Mouse (Mus musculus): ENCODE measurements around the gene Ntrk2. TPM values are rescaled to one million over a fixed set of nuclear protein-coding genes. Genes with fewer than 3 reads are reported as not detected.

Ntrk2 gene
- total and polyA plus RNA-seq, 2 experiments from 2014 or later, result 141 to 207 TPM

DNA sequence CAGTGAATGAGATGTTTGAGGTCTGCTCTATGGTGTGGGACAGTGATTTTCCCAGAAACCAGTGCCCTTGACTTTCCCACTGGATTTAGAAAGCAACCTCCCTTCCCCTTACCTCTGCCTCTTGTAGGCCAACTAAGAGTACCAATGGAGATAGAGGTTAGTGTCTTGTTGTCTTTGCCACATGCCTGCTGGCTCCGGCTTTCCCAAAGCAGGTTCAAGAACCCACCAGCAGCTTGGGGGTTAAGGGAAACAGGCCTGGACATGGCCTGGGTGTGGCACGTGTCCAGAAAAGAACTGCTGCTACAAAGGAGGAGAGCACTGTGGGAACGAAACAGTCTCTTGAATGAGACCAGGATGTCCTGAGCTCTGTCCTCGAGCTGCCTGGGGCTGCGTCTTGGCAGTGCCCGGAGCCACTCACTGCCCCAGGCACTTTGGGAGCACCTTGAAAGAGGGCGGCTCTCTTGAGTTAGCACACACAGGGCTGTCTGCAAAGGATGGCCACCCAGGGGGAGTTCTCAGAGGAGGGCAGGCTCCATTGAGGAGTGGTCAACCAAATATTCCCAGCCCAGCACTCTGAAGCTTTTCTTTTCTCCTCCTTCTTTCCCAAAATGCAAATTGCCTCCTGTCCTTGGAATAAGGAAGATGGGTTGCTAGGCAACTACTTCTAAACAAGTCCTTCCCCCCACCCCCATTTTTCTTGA is 273.5 kb downstream of the Ntrk2 start:
- no peak overlapping the region for H3K9ac ChIP-seq (replicated peaks; ENCODE audit: low read length, poor library complexity, severe bottlenecking)
- no peak for TF ChIP-seq CTCF (IDR thresholded peaks at IDR 0.05)
- ATAC-seq (ENCODE audit: low FRiP score), result peak; percentile 60; the same call in 1 of the 2 replicates
- H3K4me3 ChIP-seq (ENCODE audit: low read depth, low read length), result no peak overlapping the region
- 27% methylated on average over 7 of the region's 7 CpGs for WGBS
- no peak overlapping the region for H3K4me2 ChIP-seq (ENCODE audit: low read depth, low read length, poor library complexity, severe bottlenecking)
- peak overlapping the region; percentile 4 for H3K27ac ChIP-seq (ENCODE audit: low read depth, low read length)
- H3K36me3 ChIP-seq (ENCODE audit: insufficient read depth, low read length), result no peaks in the 10 kb centered on the region
- peak; percentile 53 for DNase-seq (ENCODE audit: low spot score)
- H3K4me1 ChIP-seq (ENCODE audit: insufficient read depth, low read length), result no peaks in the 10 kb centered on the region; the same call in 1 of the 2 replicates
- H3K9me3 ChIP-seq (ENCODE audit: low read length), result no peaks in the 10 kb centered on the region
- no peaks in the 10 kb centered on the region for H3K27me3 ChIP-seq (ENCODE audit: insufficient read depth, low read length)

DNA sequence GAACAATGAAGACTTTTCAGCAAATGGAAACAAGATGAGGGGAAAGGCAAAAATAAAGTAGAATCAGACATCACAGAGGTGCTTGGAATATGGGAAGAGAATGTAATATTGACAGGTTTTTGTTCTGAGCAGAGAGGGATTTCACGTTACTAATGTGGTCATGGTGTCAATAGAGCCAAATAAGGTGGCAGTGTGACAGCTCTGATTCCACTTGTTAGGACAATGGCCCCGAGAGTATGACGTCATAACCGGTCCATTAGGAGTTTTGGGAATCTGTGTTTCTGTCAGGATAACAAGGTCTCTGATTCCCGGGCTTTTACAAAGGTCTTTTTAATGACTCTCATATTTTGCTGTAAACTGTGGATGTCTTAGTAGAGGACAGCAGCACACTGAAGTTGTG is 274.1 kb downstream of the Ntrk2 start:
- no peak for TF ChIP-seq CTCF (IDR thresholded peaks at IDR 0.05)
- Histone ChIP-seq H3K9ac (replicated peaks; ENCODE audit: low read length, poor library complexity, severe bottlenecking) (no peak overlapping the region), H3K4me3 (ENCODE audit: low read depth, low read length) (no peak overlapping the region), H3K9me3 (ENCODE audit: low read length) (no peaks in the 10 kb centered on the region), H3K27me3 (ENCODE audit: insufficient read depth, low read length) (no peaks in the 10 kb centered on the region), H3K27ac (ENCODE audit: low read depth, low read length) (no peak overlapping the region), H3K36me3 (ENCODE audit: insufficient read depth, low read length) (no peaks in the 10 kb centered on the region), H3K4me2 (ENCODE audit: low read depth, low read length, poor library complexity, severe bottlenecking) (no peak overlapping the region), H3K4me1 (ENCODE audit: insufficient read depth, low read length) (no peaks in the 10 kb centered on the region; the same call in 1 of the 2 replicates)
- 29% methylated on average over 5 of the region's 5 CpGs for WGBS
- DNase-seq (ENCODE audit: low spot score), result peak; percentile 36
- ATAC-seq (ENCODE audit: low FRiP score), result no peak

DNA sequence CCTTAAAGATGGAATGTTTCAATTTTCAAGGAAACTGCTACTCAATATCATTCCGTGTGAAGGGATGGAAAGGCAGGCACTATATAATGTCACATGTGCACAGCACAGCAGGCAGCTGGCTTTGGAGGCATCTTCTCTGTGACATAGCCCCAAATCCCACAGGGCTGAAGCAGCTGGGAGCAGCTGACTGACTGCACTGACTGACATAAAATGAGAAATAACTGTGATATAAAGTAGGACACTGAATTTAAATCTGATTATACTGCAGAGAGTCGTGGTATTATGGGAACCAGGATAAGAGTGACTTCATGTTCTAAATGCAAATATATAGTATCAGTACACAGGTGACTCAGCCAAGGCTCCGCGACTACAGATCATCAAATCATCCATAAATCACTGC is 282.6 kb downstream of the Ntrk2 start:
- ATAC-seq (ENCODE audit: low FRiP score), result no peak
- H3K27ac ChIP-seq (ENCODE audit: low read depth, low read length), result no peak overlapping the region
- no peak overlapping the region for H3K4me2 ChIP-seq (ENCODE audit: low read depth, low read length, poor library complexity, severe bottlenecking)
- H3K4me3 ChIP-seq (ENCODE audit: low read depth, low read length), result no peak overlapping the region
- WGBS, result 55% methylated on average over 4 of the region's 4 CpGs
- no peak for TF ChIP-seq CTCF (IDR thresholded peaks at IDR 0.05)
- no peaks in the 10 kb centered on the region for H3K36me3 ChIP-seq (ENCODE audit: insufficient read depth, low read length)
- H3K9ac ChIP-seq (replicated peaks; ENCODE audit: low read length, poor library complexity, severe bottlenecking), result no peak overlapping the region
- H3K4me1 ChIP-seq (ENCODE audit: insufficient read depth, low read length), result peaks cover 18% of the 10 kb centered on the region
- no peaks in the 10 kb centered on the region for H3K27me3 ChIP-seq (ENCODE audit: insufficient read depth, low read length)
- H3K9me3 ChIP-seq (ENCODE audit: low read length), result no peaks in the 10 kb centered on the region
- DNase-seq (ENCODE audit: low spot score), result no peak

DNA sequence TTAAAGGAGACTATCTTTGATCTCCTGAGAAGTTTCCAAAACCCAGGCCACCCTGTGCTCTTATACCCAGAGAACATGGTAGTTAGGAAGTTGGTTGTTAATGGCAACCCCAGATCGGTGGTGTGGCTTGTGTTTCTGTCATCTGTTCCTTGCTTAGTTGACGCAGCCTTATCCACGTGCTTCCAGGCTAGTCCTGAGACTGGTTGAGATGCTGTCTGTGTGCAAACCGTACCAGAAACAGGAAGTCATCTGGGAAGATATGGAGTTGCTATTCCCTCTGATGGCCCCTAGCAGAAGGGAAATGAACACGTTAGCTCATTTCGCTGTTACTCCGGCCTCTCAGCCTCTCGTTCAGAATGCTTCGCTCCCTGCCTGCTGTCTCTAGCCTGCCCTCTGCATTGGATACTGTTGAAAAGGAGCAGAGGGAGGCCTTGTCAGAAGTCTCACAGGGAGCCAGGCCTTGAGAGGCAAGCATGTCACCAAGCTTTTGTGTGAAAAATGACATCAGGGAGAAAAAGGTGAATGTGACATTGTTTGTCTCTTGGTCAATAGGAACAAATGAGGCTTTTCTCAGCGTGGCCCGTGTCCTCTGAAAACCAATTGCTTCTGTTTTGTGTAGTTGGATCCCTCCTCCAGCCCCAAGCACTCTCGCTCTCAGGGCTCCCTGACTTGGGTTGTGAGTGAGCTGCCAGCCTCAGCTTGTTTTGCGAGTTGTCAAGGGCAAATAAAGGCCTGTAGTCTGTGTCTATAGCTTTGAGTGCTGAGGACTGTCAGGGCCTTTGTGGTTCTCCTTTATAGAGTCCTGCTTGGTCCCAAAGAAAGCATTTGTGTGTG is 285.0 kb downstream of the Ntrk2 start:
- Histone ChIP-seq H3K27me3 (ENCODE audit: insufficient read depth, low read length) (no peaks in the 10 kb centered on the region), H3K27ac (ENCODE audit: low read depth, low read length) (peak overlapping the region; percentile 92), H3K9ac (replicated peaks; ENCODE audit: low read length, poor library complexity, severe bottlenecking) (0 out of 2 replicates have a peak overlapping the region, but pooled peaks have one; percentile 29), H3K4me2 (ENCODE audit: low read depth, low read length, poor library complexity, severe bottlenecking) (no peak overlapping the region), H3K4me3 (ENCODE audit: low read depth, low read length) (no peak overlapping the region), H3K36me3 (ENCODE audit: insufficient read depth, low read length) (no peaks in the 10 kb centered on the region), H3K9me3 (ENCODE audit: low read length) (no peaks in the 10 kb centered on the region), H3K4me1 (ENCODE audit: insufficient read depth, low read length) (peaks cover 27% of the 10 kb centered on the region)
- DNase-seq (ENCODE audit: low spot score), result peak; percentile 85
- TF ChIP-seq CTCF (IDR thresholded peaks at IDR 0.05), result no peak
- 12% methylated on average over 13 of the region's 13 CpGs for WGBS
- peak; percentile 61 for ATAC-seq (ENCODE audit: low FRiP score)

DNA sequence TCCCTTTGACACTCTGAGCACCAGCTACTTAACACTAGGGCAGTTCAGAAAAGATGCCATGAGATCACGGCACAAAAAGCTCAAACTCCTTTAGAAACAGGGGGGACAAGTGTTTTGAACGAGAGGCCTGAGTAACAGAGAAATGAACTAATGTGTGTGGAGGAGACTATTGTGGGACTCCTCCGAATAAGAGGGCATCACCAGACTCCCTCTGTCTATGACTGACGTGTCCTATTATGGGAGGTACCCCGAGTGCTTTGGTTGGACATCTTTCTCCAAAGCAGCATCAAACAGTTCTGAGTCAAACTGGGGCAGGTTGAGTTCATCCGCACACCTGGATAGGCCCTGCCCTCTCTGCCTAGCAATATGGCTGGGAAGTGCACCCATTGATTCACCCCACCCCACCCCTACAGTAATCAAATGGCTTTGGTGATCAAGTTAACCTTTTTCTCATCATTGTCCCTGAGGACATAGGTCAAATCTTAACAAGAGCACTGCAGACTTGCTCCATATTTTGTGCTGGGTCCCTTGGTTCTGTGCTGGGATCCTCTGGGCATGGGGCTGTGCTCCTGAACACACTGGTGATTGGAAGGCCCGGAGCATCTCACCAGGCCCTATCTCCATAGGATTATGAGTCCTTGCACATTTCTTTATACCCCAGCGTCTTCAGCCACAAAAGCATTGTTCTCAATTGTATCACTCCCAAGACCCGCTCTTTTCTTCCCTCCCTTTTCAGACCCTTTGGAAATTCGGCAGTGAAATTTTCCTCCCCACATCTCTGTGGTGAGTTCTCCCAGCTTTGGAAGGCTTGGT is 285.9 kb downstream of the Ntrk2 start:
- Histone ChIP-seq H3K4me2 (ENCODE audit: low read depth, low read length, poor library complexity, severe bottlenecking) (no peak overlapping the region), H3K27ac (ENCODE audit: low read depth, low read length) (peak overlapping the region; percentile 92), H3K36me3 (ENCODE audit: insufficient read depth, low read length) (no peaks in the 10 kb centered on the region)

More for the DNA sequence above, 285.9 kb downstream of the Ntrk2 start:
- no peak overlapping the region for H3K4me3 ChIP-seq (ENCODE audit: low read depth, low read length)
- WGBS, result 12% methylated on average over 10 of the region's 10 CpGs
- no peak for TF ChIP-seq CTCF (IDR thresholded peaks at IDR 0.05)
- H3K27me3 ChIP-seq (ENCODE audit: insufficient read depth, low read length), result no peaks in the 10 kb centered on the region
- peak overlapping the region; percentile 46; the same call in 1 of the 2 replicates for H3K9ac ChIP-seq (replicated peaks; ENCODE audit: low read length, poor library complexity, severe bottlenecking)
- H3K4me1 ChIP-seq (ENCODE audit: insufficient read depth, low read length), result peaks cover 27% of the 10 kb centered on the region
- H3K9me3 ChIP-seq (ENCODE audit: low read length), result no peaks in the 10 kb centered on the region
- no peak for DNase-seq (ENCODE audit: low spot score)
- ATAC-seq (ENCODE audit: low FRiP score), result peak; percentile 55
